Mouse (Mus musculus) brown adipose tissue, adult 24 weeks (tissue): ENCODE measurements around the gene 1700010I14Rik. TPM values are rescaled to one million over a fixed set of nuclear protein-coding genes. Genes with fewer than 3 reads are reported as not detected.
A peak's percentile ranks its signal among the peaks of the same experiment; 100 is the strongest.

ENCODE experiments used
- H3K27ac ChIP-seq: fragments of 200-500 bp; replicated peaks from 2 replicates; pipeline ENCODE4 v1.5.1; 2012; ENCODE audit warnings: low read depth, mild to moderate bottlenecking, low read length
- H3K4me1 ChIP-seq: fragments of 200-500 bp; 2 replicates; pipeline ENCODE4 v1.6.1; 2012; ENCODE audit warnings: low read length, mixed read lengths; ENCODE audit not compliant: control insufficient read depth, insufficient read depth, insufficient read length
- H3K4me3 ChIP-seq: fragments of 200-500 bp; 2 replicates; pipeline ENCODE4 v1.5.1; 2012; ENCODE audit warnings: low read depth, mild to moderate bottlenecking, low read length, moderate library complexity; ENCODE audit not compliant: insufficient read depth
- polyA plus RNA-seq: library from polyadenylated mRNA; stranded (reverse); fragments of >200 nt; gene quantifications from 2 replicates; pipeline ENCODE4 v1.2.4, GENCODE M21; 2012; ENCODE audit not compliant: missing spikeins, insufficient read depth, insufficient read length

Gene 1700010I14Rik
- 0.75 and 1.5 TPM in 2 replicates for polyA plus RNA-seq

GRCm38 (mm10) chr17:8988119-8988807 lies at the start of gene 1700010I14Rik:
1700010I14Rik (plus strand) TSS chr17:8988333.
- H3K4me1 ChIP-seq: no peaks in the 10 kb centered on the region
- no peak within 1 kb of the TSS for H3K27ac ChIP-seq
- H3K4me3 ChIP-seq: peak within 1 kb of the TSS; percentile 59

DNA sequence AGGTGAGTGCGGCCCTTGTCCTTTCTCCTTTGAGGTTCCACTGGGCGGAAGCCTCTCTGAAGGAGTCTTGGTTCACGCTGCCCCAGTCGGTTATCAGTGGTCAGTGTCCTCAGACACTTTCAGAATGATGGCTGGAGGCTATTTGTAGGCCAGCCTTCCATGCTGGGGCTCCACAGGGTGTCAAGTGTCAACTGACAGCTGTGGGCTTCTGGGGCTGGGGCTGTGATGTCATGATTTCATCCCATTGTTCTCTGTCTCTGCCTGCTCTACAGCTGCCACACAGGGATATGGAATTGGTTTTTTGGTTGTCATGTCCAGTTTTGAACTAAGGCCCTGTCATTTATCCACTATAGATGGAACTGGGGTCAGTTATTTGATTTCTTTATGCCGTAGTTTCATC lies 36.5 kb upstream of the 1700010I14Rik start:
- no peak overlapping the region for H3K27ac ChIP-seq
- no peak overlapping the region for H3K4me3 ChIP-seq
- H3K4me1 ChIP-seq: no peaks in the 10 kb centered on the region

GRCm38 (mm10) chr17:8952951-8953350 lies 35.2 kb upstream of the 1700010I14Rik start:
- Histone ChIP-seq H3K4me3 (no peak overlapping the region), H3K27ac (no peak overlapping the region), H3K4me1 (no peaks in the 10 kb centered on the region)

GRCm38 (mm10) chr17:8958125-8958524 lies 30.0 kb upstream of the 1700010I14Rik start:
- H3K4me3 ChIP-seq: no peak overlapping the region
- H3K27ac ChIP-seq: no peak overlapping the region
- no peaks in the 10 kb centered on the region for H3K4me1 ChIP-seq

DNA sequence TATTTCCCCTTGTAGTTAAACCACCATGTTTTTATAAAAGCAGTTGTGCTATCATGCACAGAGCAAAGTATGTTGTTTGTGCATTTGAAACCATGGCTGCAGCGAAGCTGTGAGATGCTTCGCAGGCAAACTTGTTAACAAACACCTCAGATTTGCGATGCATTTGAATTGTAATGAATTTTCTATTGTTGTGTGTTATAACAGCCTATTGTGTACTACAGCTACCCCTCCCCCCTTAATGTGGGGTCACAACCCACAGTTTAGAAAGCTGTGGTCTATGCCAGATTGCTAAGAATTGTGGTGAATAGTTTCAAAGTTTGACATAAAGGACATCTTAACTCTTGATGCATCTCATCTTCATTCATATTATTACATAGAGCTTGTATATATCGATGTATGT lies 27.7 kb upstream of the 1700010I14Rik start:
- H3K4me1 ChIP-seq: no peaks in the 10 kb centered on the region
- H3K27ac ChIP-seq: no peak overlapping the region
- H3K4me3 ChIP-seq: no peak overlapping the region

DNA sequence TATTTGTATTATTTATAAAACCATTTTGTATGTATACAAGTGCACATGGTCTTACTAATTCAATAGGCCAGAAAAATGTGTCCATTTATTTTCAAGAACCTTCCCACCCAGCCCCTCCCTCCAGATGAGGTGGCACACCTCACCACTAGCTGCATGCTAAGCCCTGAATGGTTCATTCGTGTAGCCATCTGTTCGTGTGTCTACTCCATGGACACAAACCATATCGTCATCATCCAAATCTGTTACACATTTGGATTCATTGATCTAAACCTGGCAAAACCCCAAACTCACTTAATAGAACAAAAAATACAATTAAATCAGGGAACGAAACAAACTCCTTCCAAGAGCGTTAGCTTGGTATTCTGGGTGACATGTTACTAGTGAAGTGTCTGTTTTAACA lies 27.0 kb upstream of the 1700010I14Rik start:
- Histone ChIP-seq H3K4me1 (no peaks in the 10 kb centered on the region), H3K4me3 (no peak overlapping the region), H3K27ac (no peak overlapping the region)

GRCm38 (mm10) chr17:8961644-8962043 lies 26.5 kb upstream of the 1700010I14Rik start:
- Histone ChIP-seq H3K27ac (no peak overlapping the region), H3K4me3 (no peak overlapping the region), H3K4me1 (no peaks in the 10 kb centered on the region)

DNA sequence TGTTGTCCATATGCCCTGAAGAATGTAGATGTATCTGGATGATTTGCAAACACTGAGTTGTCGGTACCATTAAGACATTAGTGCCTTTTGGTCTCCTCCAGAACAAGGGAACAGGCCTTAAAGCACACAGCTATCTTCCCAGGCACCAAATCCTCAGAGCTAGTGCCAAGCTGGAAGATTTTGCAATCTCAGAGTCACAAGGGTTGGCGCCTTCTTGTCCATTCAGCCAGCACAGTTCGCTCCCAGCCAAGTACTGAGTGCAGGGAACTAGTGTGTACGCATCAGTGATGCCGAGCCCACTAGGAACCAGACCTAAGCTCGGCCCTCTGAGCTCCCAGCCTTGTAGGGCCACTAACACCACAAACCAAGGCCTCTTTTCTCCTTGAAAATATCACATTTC lies 23.0 kb upstream of the 1700010I14Rik start:
- no peak overlapping the region for H3K4me3 ChIP-seq
- H3K27ac ChIP-seq: no peak overlapping the region
- H3K4me1 ChIP-seq: no peaks in the 10 kb centered on the region

DNA sequence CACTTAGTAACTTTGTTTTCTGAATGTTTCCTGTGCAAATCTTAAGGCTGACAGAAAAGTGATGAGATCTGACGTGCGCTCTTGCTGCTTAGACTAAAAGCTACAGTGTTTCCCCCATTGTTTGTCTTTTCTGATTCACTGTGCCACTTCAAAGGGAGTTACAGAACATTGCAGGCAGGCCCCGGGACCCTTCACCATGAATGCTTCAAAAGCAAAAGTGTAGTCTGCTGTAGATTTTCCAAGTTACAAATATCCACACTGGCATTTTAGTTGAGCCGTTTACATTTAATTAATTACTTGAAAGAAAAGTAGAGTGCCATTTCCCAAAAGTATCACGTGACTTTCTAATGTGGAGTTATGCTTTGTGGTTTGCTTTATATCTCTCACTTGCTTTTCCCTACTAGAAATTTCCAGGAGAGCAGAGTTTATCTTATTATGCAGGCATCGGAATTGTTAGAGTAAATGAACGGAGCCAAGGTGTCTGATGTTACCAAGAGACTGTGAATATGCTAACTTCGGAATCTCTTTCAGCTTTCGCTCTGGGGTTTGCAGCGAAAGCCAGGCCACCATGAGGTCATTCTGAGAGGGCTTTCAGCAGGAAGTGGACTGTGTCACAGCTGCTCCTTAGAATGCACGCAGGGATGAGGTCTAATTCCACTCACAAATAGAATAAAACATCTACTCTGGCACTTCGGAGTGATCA lies 15.8 kb upstream of the 1700010I14Rik start:
- Histone ChIP-seq H3K27ac (no peak overlapping the region), H3K4me3 (no peak overlapping the region), H3K4me1 (no peaks in the 10 kb centered on the region)

- H3K4me3 ChIP-seq: no peak overlapping the region
- no peak overlapping the region for H3K27ac ChIP-seq
- H3K4me1 ChIP-seq: no peaks in the 10 kb centered on the region
These were observed 14.8 kb upstream of the 1700010I14Rik start for GRCm38 (mm10) chr17:8973331-8973730.

GRCm38 (mm10) chr17:8974423-8974822 lies 13.7 kb upstream of the 1700010I14Rik start:
- Histone ChIP-seq H3K27ac (no peak overlapping the region), H3K4me3 (no peak overlapping the region), H3K4me1 (no peaks in the 10 kb centered on the region)

- Histone ChIP-seq H3K27ac (no peak overlapping the region), H3K4me3 (no peak overlapping the region), H3K4me1 (no peaks in the 10 kb centered on the region)
These were observed 13.2 kb upstream of the 1700010I14Rik start for GRCm38 (mm10) chr17:8974823-8975397.

- Histone ChIP-seq H3K4me1 (no peaks in the 10 kb centered on the region), H3K4me3 (no peak overlapping the region), H3K27ac (no peak overlapping the region)
These were observed 11.4 kb upstream of the 1700010I14Rik start for GRCm38 (mm10) chr17:8976745-8977144.

GRCm38 (mm10) chr17:8977271-8977670 lies 10.9 kb upstream of the 1700010I14Rik start:
- no peak overlapping the region for H3K27ac ChIP-seq

DNA sequence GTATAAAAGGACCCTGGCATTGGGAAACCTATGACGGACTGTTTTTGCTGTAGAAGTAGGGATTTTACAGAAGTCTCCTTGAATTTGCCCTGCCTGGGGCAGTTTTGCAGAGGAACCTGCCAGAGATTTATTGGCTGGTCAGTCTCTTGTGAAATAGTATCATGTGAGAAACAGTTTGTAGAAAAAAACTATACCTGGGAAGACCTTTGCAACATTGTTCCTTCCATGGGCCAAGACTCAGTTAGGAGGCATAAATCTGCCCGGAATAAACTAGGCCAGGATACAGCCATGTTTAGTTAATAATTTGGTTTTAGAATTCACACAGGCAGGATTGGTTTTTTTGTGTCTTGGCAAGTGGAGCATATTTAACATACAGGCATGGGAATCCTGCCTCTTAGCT lies 4.6 kb upstream of the 1700010I14Rik start:
- H3K4me1 ChIP-seq: no peaks in the 10 kb centered on the region
- no peak overlapping the region for H3K4me3 ChIP-seq
- no peak overlapping the region for H3K27ac ChIP-seq

More at GRCm38 (mm10) chr17:8977271-8977670, 10.9 kb upstream of the 1700010I14Rik start:
- Histone ChIP-seq H3K4me3 (no peak overlapping the region), H3K4me1 (no peaks in the 10 kb centered on the region)
